Mouse (Mus musculus): ENCODE measurements around the gene Tgoln1. TPM values are rescaled to one million over a fixed set of nuclear protein-coding genes. Genes with fewer than 3 reads are reported as not detected.

Gene Tgoln1
- total RNA-seq, 2 experiments from 2014 or later: 87.7 to 91.5 TPM

DNA sequence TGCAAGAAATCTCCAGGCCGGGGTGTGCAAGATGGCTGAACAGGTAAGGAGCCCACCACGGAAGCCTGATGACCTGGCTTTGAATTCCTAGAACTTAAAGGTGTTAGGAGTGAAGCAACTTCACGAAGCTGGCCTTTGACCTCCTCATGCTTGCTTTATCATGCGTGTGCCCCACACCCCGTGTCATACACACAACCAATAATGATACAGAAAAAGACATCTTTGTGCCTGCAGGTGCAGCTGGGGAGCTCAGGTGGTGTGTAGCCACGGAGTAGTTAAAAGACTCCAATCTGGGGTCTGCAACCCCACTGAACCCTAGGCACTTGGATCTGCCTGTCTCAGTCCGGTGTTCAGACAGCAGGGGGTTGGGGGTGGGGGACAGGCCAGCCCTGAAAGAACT, 51.3 kb downstream of the Tgoln1 start:
- no peak for DNase-seq (ENCODE audit: low spot score in 2 of 2)
- intact Hi-C loops (cut with DNase I): no loop called here

DNA sequence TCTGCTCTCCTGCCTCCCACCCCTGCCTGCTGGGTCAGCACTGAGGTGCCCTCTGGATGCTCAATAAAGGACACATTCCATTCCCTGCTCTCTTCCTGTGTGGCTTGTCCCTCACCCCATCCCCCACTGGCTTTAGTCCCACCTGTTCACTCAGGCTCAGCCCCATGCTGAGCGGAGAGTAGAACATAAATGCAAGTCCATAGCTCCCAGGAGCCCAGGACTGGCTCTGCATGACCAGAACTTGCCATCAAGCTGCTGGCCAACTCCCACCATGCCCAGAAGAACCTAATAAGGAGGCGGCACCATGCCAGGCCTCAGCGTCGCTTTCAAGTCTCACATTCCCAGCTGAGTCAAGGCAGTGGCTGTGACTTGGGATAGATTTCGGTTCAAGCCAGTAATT, 53.9 kb downstream of the Tgoln1 start:
- intact Hi-C loops (cut with DNase I): loop anchor here (1.0 kb wide), 1 partner anchor 134 kb away; no protein-coding TSS in a partner anchor
- no peak for DNase-seq (ENCODE audit: low spot score in 2 of 2)

DNA sequence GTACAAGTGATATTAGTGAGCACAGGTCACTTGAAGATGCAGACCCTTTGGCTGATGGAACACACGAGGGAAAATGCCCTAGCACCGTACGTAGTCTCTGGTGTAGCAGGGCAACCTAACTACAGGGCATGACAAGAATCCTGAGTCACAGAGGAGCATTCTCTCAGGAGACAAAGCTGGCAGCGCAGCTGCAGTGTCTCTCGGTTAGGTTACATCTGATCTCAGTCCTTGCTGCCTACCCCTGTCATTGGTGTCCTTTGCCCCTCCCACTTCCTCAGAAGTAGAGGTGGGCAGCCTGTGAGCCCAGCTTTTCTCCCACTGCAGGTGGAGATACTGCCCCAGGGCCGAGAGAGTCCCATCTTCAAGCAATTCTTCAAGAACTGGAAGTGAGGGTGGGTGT, 54.3 kb downstream of the Tgoln1 start:
- no peak for DNase-seq (ENCODE audit: low spot score in 2 of 2)
- intact Hi-C loops (cut with DNase I): no loop called here

DNA sequence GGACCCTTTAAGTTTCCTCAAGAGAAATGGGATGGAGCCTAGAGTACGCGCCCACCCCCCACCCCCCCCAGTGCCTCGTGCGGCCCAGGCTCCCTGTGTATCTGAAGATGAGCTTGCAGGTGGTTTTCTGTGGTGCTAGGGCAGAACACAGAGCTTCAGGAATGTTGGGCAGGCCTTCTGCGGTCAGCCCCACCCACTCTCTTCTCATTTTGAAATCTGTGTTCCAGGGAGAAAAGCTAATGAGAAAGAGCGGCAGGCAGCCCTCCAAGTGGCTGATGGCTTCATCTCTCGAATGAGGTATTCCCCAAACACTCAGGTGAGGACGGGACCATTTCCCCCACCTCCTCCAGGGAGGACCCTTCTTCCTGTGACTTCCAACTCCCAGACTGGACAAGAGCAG, 56.0 kb downstream of the Tgoln1 start:
- no peak for DNase-seq (ENCODE audit: low spot score in 2 of 2)
- intact Hi-C loops (cut with DNase I): no loop called here

Other genes with a start within 250 kb of the Tgoln1 start
- 1 to 10 TPM; 4.0 to 4.6 TPM for gene Vamp5, start 236.5 kb downstream of the Tgoln1 start, total RNA-seq (2021)
- gene Vamp8, start 226.3 kb downstream of the Tgoln1 start, total RNA-seq (2021): 10 to 100 TPM; 10.5 to 12.7 TPM
- gene Ggcx, start 202.7 kb downstream of the Tgoln1 start, total RNA-seq (2021): 10 to 100 TPM; 19.2 to 19.3 TPM
- 100 to 1,000 TPM; 168 to 176 TPM for gene Mat2a, start 177.4 kb downstream of the Tgoln1 start, total RNA-seq (2021)
- gene Sh2d6, start 95.3 kb downstream of the Tgoln1 start, total RNA-seq (2021): under 1 TPM; 0.28 to 0.94 TPM
- gene Capg, start 72.6 kb downstream of the Tgoln1 start, total RNA-seq (2021): 1 to 10 TPM; 1.9 to 2.9 TPM
- 10 to 100 TPM; 18.0 to 18.3 TPM for gene Elmod3, start 18.6 kb downstream of the Tgoln1 start, total RNA-seq (2021)
- gene Retsat, start 18.5 kb downstream of the Tgoln1 start, total RNA-seq (2021): 10 to 100 TPM; 46.2 to 60.5 TPM
- 1 to 10 TPM; 2.0 to 3.6 TPM for gene Tcf7l1, start 172.3 kb upstream of the Tgoln1 start, total RNA-seq (2021)

Measured in left cerebral cortex, postnatal 25 days (tissue).